Mouse (Mus musculus): Measurements from ENCODE around the gene Actr5. TPM values are rescaled to one million over a fixed set of nuclear protein-coding genes. Genes with fewer than 3 reads are reported as not detected.
A peak's percentile ranks its signal among the peaks of the same experiment; 100 is the strongest.

Gene Actr5
- polyA plus RNA-seq, 1 experiment from 2014 or later: 10.2 TPM

DNA sequence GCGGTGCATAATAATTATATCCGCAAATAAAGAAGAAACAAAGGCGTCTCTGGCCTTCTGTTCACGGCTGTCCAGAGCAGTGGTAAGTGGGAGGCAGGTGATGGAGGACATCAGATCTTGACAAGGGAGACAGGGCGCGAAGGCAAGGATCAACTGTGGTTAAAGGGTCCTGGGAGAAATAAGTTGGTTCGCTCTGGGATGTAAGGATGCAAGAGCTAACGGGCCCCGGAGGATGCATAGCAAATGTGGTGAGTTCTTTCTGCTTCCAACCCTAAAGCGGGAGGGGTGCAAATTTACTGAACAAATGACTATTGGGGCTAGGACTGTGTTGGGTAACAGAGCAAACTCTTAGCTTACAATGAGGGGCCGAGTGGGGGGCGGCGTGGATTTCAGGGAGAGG, 9.0 kb upstream of the Actr5 start:
- Histone ChIP-seq H3K27ac (no peak overlapping the region), H3K4me2 (no peak overlapping the region), H3K4me1 (peaks cover 31% of the 10 kb centered on the region), H3K36me3 (no peaks in the 10 kb centered on the region), H3K9ac (no peak overlapping the region), H3K27me3 (peaks cover 97% of the 10 kb centered on the region), H3K4me3 (no peak overlapping the region), H3K9me3 (no peaks in the 10 kb centered on the region)
- WGBS: 4% methylated on average over 13 of the region's 13 CpGs
- ATAC-seq (ENCODE audit: insufficient number of reproducible peaks, low FRiP score, low TSS enrichment, low read depth): no peak

DNA sequence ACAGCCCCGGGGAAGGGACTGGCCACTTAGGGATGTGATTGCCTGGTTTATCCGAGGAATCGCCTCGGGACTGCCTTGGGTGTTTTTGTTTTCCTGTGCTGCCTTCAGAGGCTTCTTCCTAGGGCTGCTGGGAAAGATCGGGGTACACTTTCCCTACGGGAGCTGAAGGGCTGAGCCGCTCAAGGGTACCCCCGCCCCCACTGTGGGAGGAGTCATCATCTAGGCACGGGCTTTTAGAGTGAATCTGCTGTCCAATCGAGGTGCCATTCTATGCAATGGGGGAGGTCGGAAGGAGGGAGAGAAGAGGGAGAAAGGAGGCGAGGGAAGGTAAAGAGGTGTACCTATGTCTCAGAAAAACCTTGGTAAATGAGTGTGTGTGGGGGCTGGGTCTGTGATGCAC, 8.4 kb upstream of the Actr5 start:
- Histone ChIP-seq H3K36me3 (no peaks in the 10 kb centered on the region), H3K9me3 (no peaks in the 10 kb centered on the region), H3K27me3 (peaks cover 96% of the 10 kb centered on the region), H3K27ac (no peak overlapping the region), H3K4me2 (no peak overlapping the region), H3K9ac (no peak overlapping the region), H3K4me3 (no peak overlapping the region), H3K4me1 (peaks cover 25% of the 10 kb centered on the region)
- WGBS: 1% methylated on average over 12 of the region's 12 CpGs
- no peak for ATAC-seq (ENCODE audit: insufficient number of reproducible peaks, low FRiP score, low TSS enrichment, low read depth)

DNA sequence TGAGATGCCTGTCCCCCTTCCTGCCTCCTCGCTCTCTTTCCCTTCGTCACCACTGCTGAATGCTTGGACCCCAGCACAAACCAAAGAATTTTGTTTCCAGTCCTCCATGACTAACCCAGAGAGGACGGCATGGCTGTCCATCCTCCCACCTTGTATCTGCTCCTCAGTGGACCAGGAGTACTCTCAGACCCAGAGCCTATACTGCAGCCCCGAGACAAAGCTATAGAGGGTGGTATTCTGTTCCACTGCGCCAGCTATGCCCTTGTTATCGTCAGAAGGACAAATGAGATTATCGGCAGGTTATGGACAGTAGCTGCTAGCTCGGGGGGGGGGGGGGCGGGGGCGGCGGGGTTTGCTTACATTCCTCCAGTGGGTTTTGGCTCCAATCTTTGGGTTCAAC, 7.9 kb upstream of the Actr5 start:
- Histone ChIP-seq H3K9ac (no peak overlapping the region), H3K4me1 (peaks cover 22% of the 10 kb centered on the region), H3K27ac (no peak overlapping the region), H3K36me3 (no peaks in the 10 kb centered on the region), H3K4me3 (no peak overlapping the region), H3K4me2 (no peak overlapping the region), H3K9me3 (no peaks in the 10 kb centered on the region), H3K27me3 (peaks cover 95% of the 10 kb centered on the region)
- no peak for ATAC-seq (ENCODE audit: insufficient number of reproducible peaks, low FRiP score, low TSS enrichment, low read depth)
- 14% methylated on average over 11 of the region's 11 CpGs for WGBS

DNA sequence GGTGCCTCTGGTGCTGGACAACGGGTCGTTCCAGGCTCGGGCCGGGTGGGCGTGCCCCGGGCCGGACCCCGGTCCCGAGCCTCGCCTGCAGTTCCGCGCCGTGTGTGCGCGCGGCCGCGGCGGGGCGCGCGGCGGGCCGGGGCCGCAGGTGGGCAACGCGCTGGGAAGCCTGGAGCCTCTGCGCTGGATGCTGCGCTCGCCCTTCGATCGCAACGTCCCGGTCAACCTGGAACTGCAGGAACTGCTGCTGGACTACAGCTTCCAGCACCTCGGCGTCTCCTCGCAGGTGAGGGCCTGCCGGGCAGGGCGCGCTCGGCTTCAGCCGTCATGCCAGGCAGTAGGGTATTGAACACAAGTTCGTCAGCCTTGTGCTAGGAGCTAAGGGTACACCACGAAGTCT, 543 bp downstream of the Actr5 start:
- Histone ChIP-seq H3K27me3 (peaks cover 18% of the 10 kb centered on the region), H3K4me2 (peak overlapping the region; percentile 72), H3K4me3 (peak overlapping the region; percentile 90), H3K4me1 (peaks cover 9% of the 10 kb centered on the region), H3K9ac (peak overlapping the region; percentile 75), H3K27ac (peak overlapping the region; percentile 95), H3K9me3 (no peaks in the 10 kb centered on the region), H3K36me3 (peaks cover 26% of the 10 kb centered on the region)
- no peak; the same call in 1 of the 2 replicates for ATAC-seq (ENCODE audit: insufficient number of reproducible peaks, low FRiP score, low TSS enrichment, low read depth)
- 0% methylated on average over 43 of the region's 44 CpGs for WGBS

DNA sequence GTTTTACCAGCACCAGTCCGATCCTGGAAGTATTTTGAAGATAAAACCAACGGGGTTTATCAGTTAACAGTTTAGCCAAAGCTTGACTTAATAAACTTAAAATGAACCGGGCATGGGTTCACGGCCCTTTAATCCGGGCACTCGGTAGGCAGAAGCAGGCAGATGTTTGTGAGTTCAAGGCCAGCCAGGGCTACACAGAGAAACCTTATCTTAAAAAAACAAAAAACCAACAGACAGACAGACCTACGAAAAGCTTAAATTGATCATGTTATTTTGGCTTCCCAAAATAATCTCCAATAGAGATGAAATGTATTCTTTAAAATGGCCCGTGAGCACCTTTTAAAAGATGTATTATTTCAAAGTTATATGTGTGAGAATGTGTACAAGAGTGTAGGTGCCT, 1.0 kb downstream of the Actr5 start:
- H3K27me3 ChIP-seq: peaks cover 15% of the 10 kb centered on the region
- peaks cover 9% of the 10 kb centered on the region for H3K4me1 ChIP-seq
- peaks cover 31% of the 10 kb centered on the region for H3K36me3 ChIP-seq
- peak overlapping the region; percentile 75 for H3K9ac ChIP-seq
- H3K27ac ChIP-seq: no peak overlapping the region
- 37% methylated on average over 8 of the region's 8 CpGs for WGBS
- ATAC-seq (ENCODE audit: insufficient number of reproducible peaks, low FRiP score, low TSS enrichment, low read depth): no peak
- no peaks in the 10 kb centered on the region for H3K9me3 ChIP-seq
- H3K4me3 ChIP-seq: peak overlapping the region; percentile 90
- H3K4me2 ChIP-seq: peak overlapping the region; percentile 72

DNA sequence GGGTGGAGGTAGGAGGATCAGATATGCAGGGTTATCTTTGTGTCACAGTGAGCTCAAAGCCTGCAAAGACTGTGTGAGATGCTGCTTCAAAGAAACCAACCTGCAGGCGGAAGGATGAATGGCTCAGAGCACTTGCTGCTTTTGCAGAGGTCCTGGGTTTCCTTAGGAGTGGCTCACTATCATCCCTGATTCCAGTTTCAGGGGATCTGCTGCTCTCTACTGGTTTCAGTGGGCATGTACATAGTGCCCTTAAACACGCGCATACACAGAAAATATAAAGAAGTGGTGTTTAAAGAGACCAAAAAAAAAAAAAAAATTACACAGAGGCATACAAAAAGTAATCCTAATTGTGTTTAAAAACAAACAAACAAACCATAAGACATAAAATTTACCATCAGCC, 4.2 kb downstream of the Actr5 start:
- no peaks in the 10 kb centered on the region for H3K27me3 ChIP-seq
- H3K4me3 ChIP-seq: no peak overlapping the region

DNA sequence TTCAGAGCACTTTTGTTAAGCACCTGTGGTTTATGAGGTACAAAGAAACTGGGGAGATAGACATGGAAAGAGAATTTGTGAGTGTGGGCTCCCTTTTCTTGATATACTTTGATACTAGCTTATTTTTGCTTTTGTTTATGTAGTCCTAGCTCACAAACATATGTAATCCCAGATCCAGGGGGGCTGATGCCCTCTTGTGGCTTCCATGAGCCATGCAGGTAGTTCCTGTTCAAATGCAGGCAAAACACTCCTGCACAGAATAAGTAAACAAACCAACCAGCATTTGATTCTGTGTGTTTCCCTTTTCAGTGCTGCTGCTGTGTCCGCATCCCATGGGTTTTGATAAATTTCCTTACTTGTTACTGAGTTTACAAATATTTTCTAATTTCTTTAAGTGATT, 4.7 kb downstream of the Actr5 start:
- Histone ChIP-seq H3K9ac (no peak overlapping the region), H3K27me3 (no peaks in the 10 kb centered on the region), H3K4me1 (peaks cover 9% of the 10 kb centered on the region), H3K36me3 (peaks cover 65% of the 10 kb centered on the region), H3K9me3 (no peaks in the 10 kb centered on the region), H3K27ac (no peak overlapping the region), H3K4me3 (no peak overlapping the region), H3K4me2 (no peak overlapping the region)
- ATAC-seq (ENCODE audit: insufficient number of reproducible peaks, low FRiP score, low TSS enrichment, low read depth): no peak
- WGBS: 77% methylated on average over 1 of the region's 1 CpGs

More for the DNA sequence above, 4.2 kb downstream of the Actr5 start:
- H3K9ac ChIP-seq: no peak overlapping the region
- ATAC-seq (ENCODE audit: insufficient number of reproducible peaks, low FRiP score, low TSS enrichment, low read depth): no peak
- peaks cover 9% of the 10 kb centered on the region for H3K4me1 ChIP-seq
- H3K4me2 ChIP-seq: no peak overlapping the region
- H3K9me3 ChIP-seq: no peaks in the 10 kb centered on the region
- peaks cover 62% of the 10 kb centered on the region for H3K36me3 ChIP-seq
- WGBS: 80% methylated on average over 3 of the region's 3 CpGs
- no peak overlapping the region for H3K27ac ChIP-seq

DNA sequence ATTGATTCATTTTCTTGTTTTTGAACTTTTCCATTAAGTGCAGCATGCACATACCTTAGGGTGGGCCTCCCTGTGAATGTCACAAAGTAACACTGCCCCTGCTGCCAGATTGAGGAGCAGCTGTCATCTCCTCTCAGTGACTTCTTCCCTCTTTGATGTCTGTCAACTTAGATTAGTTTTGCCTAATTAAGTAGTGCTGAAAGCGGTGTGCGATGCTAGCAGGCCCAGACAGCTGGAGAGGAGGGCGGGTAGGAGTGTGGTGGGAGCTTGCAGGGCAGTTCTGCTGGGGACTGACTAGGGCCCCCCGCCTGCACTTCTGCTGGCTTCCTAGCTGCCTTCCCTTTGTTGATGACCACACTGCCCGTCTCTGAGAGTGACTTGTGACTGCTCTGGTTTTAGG, 7.2 kb downstream of the Actr5 start:
- peaks cover 86% of the 10 kb centered on the region for H3K36me3 ChIP-seq
- no peaks in the 10 kb centered on the region for H3K4me1 ChIP-seq
- no peaks in the 10 kb centered on the region for H3K9me3 ChIP-seq
- H3K27me3 ChIP-seq: no peaks in the 10 kb centered on the region
- H3K9ac ChIP-seq: no peak overlapping the region
- H3K27ac ChIP-seq: no peak overlapping the region
- ATAC-seq (ENCODE audit: insufficient number of reproducible peaks, low FRiP score, low TSS enrichment, low read depth): no peak
- no peak overlapping the region for H3K4me3 ChIP-seq
- 80% methylated on average over 5 of the region's 5 CpGs for WGBS
- no peak overlapping the region for H3K4me2 ChIP-seq

DNA sequence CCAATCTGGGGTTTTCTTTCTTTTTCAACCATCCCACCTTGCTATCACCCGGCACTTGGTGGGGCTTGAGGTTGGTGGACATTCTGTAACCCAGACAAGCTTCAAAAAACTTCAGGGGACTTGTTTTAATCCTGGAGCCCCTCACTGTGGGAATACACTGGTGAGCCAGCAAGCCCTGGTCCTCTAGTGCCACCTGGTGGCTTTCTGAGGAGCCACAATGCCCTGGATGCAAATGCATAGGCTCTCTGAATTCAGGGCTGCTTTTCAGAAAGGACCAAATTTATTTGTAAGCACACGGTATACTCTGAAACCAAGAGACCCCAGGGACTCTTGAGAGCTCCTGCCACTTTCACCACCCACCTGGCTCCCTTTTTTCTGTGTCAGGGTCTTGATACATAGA, 17.2 kb downstream of the Actr5 start:
- Histone ChIP-seq H3K4me1 (no peaks in the 10 kb centered on the region), H3K27me3 (no peaks in the 10 kb centered on the region), H3K9ac (no peak overlapping the region), H3K9me3 (no peaks in the 10 kb centered on the region), H3K4me3 (no peak overlapping the region), H3K36me3 (peaks cover 38% of the 10 kb centered on the region), H3K4me2 (no peak overlapping the region), H3K27ac (no peak overlapping the region)
- WGBS: 12% methylated on average over 2 of the region's 2 CpGs
- ATAC-seq (ENCODE audit: insufficient number of reproducible peaks, low FRiP score, low TSS enrichment, low read depth): no peak

DNA sequence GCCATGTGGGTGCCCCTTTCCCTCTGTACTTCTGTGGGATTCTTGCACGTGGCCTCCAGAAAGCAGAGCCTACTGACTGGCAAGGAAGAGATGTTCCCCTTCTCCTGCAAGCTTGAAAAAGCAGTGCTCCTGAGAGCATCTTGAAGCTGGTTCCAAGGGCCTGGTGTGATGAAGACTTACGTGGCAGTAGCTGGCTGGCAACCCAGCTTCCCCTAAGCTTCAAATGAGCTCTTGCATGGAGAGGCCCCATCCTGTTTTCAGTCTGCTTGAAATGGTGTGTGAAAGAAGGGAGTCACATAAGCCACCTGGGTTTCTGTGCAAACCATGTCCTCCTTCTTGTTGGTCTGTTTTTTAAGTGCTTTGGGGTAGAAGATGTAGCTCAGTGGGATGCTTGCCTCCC, 17.9 kb downstream of the Actr5 start:
- Histone ChIP-seq H3K9ac (no peak overlapping the region), H3K36me3 (peaks cover 31% of the 10 kb centered on the region)
- ATAC-seq (ENCODE audit: insufficient number of reproducible peaks, low FRiP score, low TSS enrichment, low read depth): no peak

DNA sequence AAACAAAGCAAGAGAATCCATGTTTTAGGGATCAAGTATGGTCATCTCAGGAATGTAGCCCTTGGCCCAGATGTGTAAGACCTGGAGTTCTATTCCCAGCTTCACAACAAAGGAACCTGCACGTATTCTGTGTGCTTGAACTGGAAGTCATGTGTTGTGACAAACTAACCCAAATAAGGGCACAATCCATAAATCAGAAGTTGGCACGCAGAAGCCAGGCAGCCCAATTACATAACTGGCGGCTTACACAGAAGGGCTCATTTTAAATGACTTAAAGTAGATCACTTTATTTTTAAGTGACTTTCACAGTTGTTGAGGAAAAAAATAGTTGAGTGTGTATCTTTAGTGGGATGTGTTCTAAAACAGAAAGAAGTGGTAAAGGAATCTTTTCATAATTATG, 19.1 kb downstream of the Actr5 start:
- Histone ChIP-seq H3K27me3 (no peaks in the 10 kb centered on the region), H3K27ac (no peak overlapping the region), H3K4me2 (no peak overlapping the region), H3K9me3 (no peaks in the 10 kb centered on the region), H3K9ac (no peak overlapping the region), H3K4me3 (no peak overlapping the region), H3K36me3 (peaks cover 19% of the 10 kb centered on the region), H3K4me1 (no peaks in the 10 kb centered on the region)
- WGBS: 71% methylated on average over 3 of the region's 3 CpGs
- ATAC-seq (ENCODE audit: insufficient number of reproducible peaks, low FRiP score, low TSS enrichment, low read depth): no peak

More for the DNA sequence above, 17.9 kb downstream of the Actr5 start:
- Histone ChIP-seq H3K4me3 (no peak overlapping the region), H3K9me3 (no peaks in the 10 kb centered on the region), H3K27ac (no peak overlapping the region), H3K4me2 (no peak overlapping the region), H3K4me1 (no peaks in the 10 kb centered on the region), H3K27me3 (no peaks in the 10 kb centered on the region)
- WGBS: 96% methylated on average over 2 of the region's 2 CpGs

DNA sequence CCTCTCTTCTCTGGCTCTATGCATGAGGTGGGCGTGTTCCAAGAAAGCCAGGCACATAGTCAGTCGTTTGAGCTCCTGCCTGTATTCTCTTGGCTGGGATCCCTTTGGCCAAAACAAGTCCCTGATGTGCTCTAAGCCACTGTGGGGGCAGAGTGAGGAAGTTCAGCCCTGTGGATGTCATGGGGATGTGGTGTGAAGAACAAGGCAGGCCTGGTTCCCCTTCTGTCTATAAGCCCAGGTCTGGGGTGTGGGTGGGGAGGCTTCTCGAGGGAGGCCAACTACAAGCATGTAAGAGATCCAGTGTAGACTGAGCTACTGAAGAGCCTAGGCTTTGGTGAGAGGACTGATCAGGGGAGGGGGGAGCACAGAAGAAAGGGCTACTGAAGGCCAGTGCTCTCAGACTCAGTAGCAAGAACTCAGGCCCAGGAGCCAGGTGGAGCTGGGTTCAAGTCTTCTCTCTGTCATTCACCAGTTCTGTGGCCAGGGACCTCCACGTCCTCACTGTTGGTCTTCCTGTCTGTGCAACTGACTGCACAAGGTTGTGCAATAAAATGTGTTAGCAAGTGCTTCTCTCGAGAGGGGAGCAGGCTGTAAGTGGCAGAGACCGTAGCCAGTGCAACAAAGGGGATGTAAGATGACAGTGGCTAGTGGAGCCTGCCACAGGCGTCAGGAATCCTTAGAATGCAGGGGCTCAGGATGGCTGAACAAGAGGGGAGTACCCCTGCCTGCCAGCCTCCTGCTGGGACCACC, 26.6 kb downstream of the Actr5 start:
- H3K4me1 ChIP-seq: no peaks in the 10 kb centered on the region
- 61% methylated on average over 7 of the region's 7 CpGs for WGBS
- H3K27ac ChIP-seq: no peak overlapping the region
- H3K4me3 ChIP-seq: no peak overlapping the region
- no peaks in the 10 kb centered on the region for H3K9me3 ChIP-seq
- H3K4me2 ChIP-seq: no peak overlapping the region
- H3K9ac ChIP-seq: no peak overlapping the region
- no peaks in the 10 kb centered on the region for H3K27me3 ChIP-seq
- H3K36me3 ChIP-seq: no peaks in the 10 kb centered on the region
- ATAC-seq (ENCODE audit: insufficient number of reproducible peaks, low FRiP score, low TSS enrichment, low read depth): no peak

DNA sequence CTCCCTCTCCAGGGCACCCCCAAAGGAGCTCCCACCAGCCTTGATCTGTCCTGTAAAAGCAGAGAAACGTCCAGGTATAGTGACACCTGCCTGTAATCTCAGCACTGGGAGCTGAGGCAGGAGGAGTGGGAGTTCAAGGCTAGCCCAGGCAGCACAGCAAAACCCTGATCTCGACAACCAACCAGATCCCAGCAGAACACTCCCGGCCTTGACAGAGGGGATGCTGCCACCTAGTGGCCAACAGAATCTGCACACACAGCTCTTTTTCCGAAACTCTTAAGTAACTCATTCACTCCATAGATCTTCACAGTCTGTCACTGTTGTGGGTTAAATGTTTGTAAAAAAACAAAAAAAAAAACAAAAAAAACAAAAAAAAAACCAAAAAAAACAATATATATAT, 28.3 kb downstream of the Actr5 start:
- Histone ChIP-seq H3K4me2 (no peak overlapping the region), H3K9me3 (no peaks in the 10 kb centered on the region), H3K36me3 (no peaks in the 10 kb centered on the region), H3K4me1 (no peaks in the 10 kb centered on the region), H3K4me3 (no peak overlapping the region), H3K27ac (no peak overlapping the region), H3K27me3 (no peaks in the 10 kb centered on the region), H3K9ac (no peak overlapping the region)
- no peak for ATAC-seq (ENCODE audit: insufficient number of reproducible peaks, low FRiP score, low TSS enrichment, low read depth)
- 7% methylated on average over 4 of the region's 4 CpGs for WGBS
